In genomic region chr14:31272164-31272563, GRCm38 (mm10) we compare ENCODE assay signal across 8 mouse cellular contexts. TPM values are rescaled to one million over a fixed set of nuclear protein-coding genes. Genes with fewer than 3 reads are reported as not detected.
DNase-seq lines count a peak whose midpoint lies in the region; ATAC-seq and TF ChIP-seq lines count a peak whose summit lies in the region.

No protein-coding gene starts in this region.

- no peak for TF ChIP-seq POLR2A in bone marrow, adult 2 months (IDR thresholded peaks at IDR 0.05; ENCODE audit: borderline replicate concordance, control insufficient read depth, low read depth, low read length)

- intact Hi-C loops in left cerebral cortex, postnatal 36 days (cut with DNase I) = loop anchor here (5.0 kb wide), 2 partner anchors 65 to 200 kb away; partner anchors contain the start of gene Capn7

- no peak overlapping the region for H3K9ac ChIP-seq in hindbrain, embryonic 11.5 days (ENCODE audit: low read depth, low read length)
- H3K9ac ChIP-seq in hindbrain, embryonic 13.5 days = no peak overlapping the region
- no peak overlapping the region for H3K9ac ChIP-seq in embryonic facial prominence, embryonic 14.5 days (ENCODE audit: low read depth, low read length)
- no peak overlapping the region for H3K9ac ChIP-seq in stomach, embryonic 14.5 days (replicated peaks; ENCODE audit: low read depth, low read length)

- no peak overlapping the region for H3K27ac ChIP-seq in hindbrain, embryonic 11.5 days (ENCODE audit: low read depth, low read length)
- no peak overlapping the region for H3K27ac ChIP-seq in hindbrain, embryonic 13.5 days
- no peak overlapping the region for H3K27ac ChIP-seq in bone marrow, adult 2 months (ENCODE audit: control insufficient read depth, insufficient read depth, low read depth, low read length, poor library complexity)
- no peak overlapping the region for H3K27ac ChIP-seq in embryonic facial prominence, embryonic 14.5 days (replicated peaks; ENCODE audit: low read depth, low read length)
- no peak overlapping the region for H3K27ac ChIP-seq in stomach, embryonic 14.5 days (ENCODE audit: low read length)

- H3K36me3 ChIP-seq in hindbrain, embryonic 11.5 days (ENCODE audit: control insufficient read depth, insufficient read depth, low read length) = no peaks in the 10 kb centered on the region
- H3K36me3 ChIP-seq in hindbrain, embryonic 13.5 days = no peaks in the 10 kb centered on the region
- no peaks in the 10 kb centered on the region for H3K36me3 ChIP-seq in embryonic facial prominence, embryonic 14.5 days (ENCODE audit: control insufficient read depth, insufficient read depth, low read length)
- H3K36me3 ChIP-seq in stomach, embryonic 14.5 days (ENCODE audit: control insufficient read depth, insufficient read depth, low read length) = no peaks in the 10 kb centered on the region

- no peak for ATAC-seq in hindbrain, embryonic 11.5 days (ENCODE audit: low FRiP score)
- no peak for ATAC-seq in hindbrain, embryonic 13.5 days (ENCODE audit: low FRiP score)
- ATAC-seq in embryonic facial prominence, embryonic 14.5 days (ENCODE audit: low read depth) = no peak
- ATAC-seq in inflammation-experienced regulatory T-cells, adult 6 months = peak; percentile 77
- peak; percentile 54; the same call in 1 of the 2 replicates for ATAC-seq in stomach, embryonic 14.5 days (ENCODE audit: insufficient number of reproducible peaks, insufficient read depth, low FRiP score, low read depth)

- peaks cover 13% of the 10 kb centered on the region for H3K4me1 ChIP-seq in hindbrain, embryonic 11.5 days (replicated peaks; ENCODE audit: control insufficient read depth, insufficient read depth, low read length)
- H3K4me1 ChIP-seq in hindbrain, embryonic 13.5 days (replicated peaks) = peaks cover 29% of the 10 kb centered on the region
- H3K4me1 ChIP-seq in bone marrow, adult 2 months (ENCODE audit: control insufficient read depth, insufficient read depth, low read length) = no peaks in the 10 kb centered on the region
- peaks cover 14% of the 10 kb centered on the region for H3K4me1 ChIP-seq in embryonic facial prominence, embryonic 14.5 days (ENCODE audit: control insufficient read depth, insufficient read depth, low read length)
- peaks cover 7% of the 10 kb centered on the region; the same call in 1 of the 2 replicates for H3K4me1 ChIP-seq in stomach, embryonic 14.5 days (ENCODE audit: control insufficient read depth, insufficient read depth, low read length)

- peak; percentile 87 for DNase-seq in hindbrain, embryonic 11.5 days (ENCODE audit: low spot score)
- DNase-seq in embryonic facial prominence, embryonic 14.5 days (ENCODE audit: low spot score) = peak; percentile 80
- peak; percentile 69 to 74 for DNase-seq in left cerebral cortex, postnatal 36 days (ENCODE audit: low spot score in 2 of 2)
- peak; percentile 85 for DNase-seq in naive thymus-derived CD4-positive, alpha-beta T cell, adult 2 months (ENCODE audit: low read depth)

- TF ChIP-seq CTCF in bone marrow, adult 2 months (IDR thresholded peaks at IDR 0.05; ENCODE audit: control insufficient read depth, insufficient read depth, low read length) = peak; percentile 97

- H3K4me3 ChIP-seq in hindbrain, embryonic 11.5 days (ENCODE audit: low read depth, low read length) = no peak overlapping the region
- H3K4me3 ChIP-seq in hindbrain, embryonic 13.5 days = no peak overlapping the region
- no peak overlapping the region for H3K4me3 ChIP-seq in bone marrow, adult 2 months (replicated peaks; ENCODE audit: control insufficient read depth, low read depth, low read length)
- no peak overlapping the region for H3K4me3 ChIP-seq in embryonic facial prominence, embryonic 14.5 days (ENCODE audit: low read depth, low read length)
- no peak overlapping the region for H3K4me3 ChIP-seq in stomach, embryonic 14.5 days (ENCODE audit: low read depth, low read length)

- WGBS in hindbrain, embryonic 11.5 days = 26% methylated on average over 7 of the region's 7 CpGs
- WGBS in hindbrain, embryonic 13.5 days = 32% methylated on average over 7 of the region's 7 CpGs
- WGBS in bone marrow, adult 2 months = 25% methylated on average over 7 of the region's 7 CpGs
- WGBS in embryonic facial prominence, embryonic 14.5 days = 26% methylated on average over 7 of the region's 7 CpGs
- WGBS in stomach, embryonic 14.5 days = 20% methylated on average over 7 of the region's 7 CpGs

- no peak overlapping the region for H3K4me2 ChIP-seq in hindbrain, embryonic 11.5 days (replicated peaks; ENCODE audit: low read depth, low read length)
- no peak overlapping the region for H3K4me2 ChIP-seq in hindbrain, embryonic 13.5 days
- no peak overlapping the region for H3K4me2 ChIP-seq in embryonic facial prominence, embryonic 14.5 days (ENCODE audit: low read depth, low read length)
- no peak overlapping the region for H3K4me2 ChIP-seq in stomach, embryonic 14.5 days (replicated peaks; ENCODE audit: low read depth, low read length)

- no peaks in the 10 kb centered on the region for H3K27me3 ChIP-seq in hindbrain, embryonic 11.5 days (ENCODE audit: control insufficient read depth, insufficient read depth, low read length)
- peaks cover 5% of the 10 kb centered on the region; the same call in 1 of the 2 replicates for H3K27me3 ChIP-seq in hindbrain, embryonic 13.5 days
- no peaks in the 10 kb centered on the region for H3K27me3 ChIP-seq in embryonic facial prominence, embryonic 14.5 days (replicated peaks; ENCODE audit: control insufficient read depth, insufficient read depth, low read length)
- no peaks in the 10 kb centered on the region for H3K27me3 ChIP-seq in stomach, embryonic 14.5 days (ENCODE audit: control insufficient read depth, insufficient read depth, low read length)

- no peaks in the 10 kb centered on the region for H3K9me3 ChIP-seq in hindbrain, embryonic 11.5 days (ENCODE audit: control insufficient read depth, low read length)
- no peaks in the 10 kb centered on the region for H3K9me3 ChIP-seq in hindbrain, embryonic 13.5 days
- H3K9me3 ChIP-seq in embryonic facial prominence, embryonic 14.5 days (ENCODE audit: control insufficient read depth, low read length) = no peaks in the 10 kb centered on the region
- no peaks in the 10 kb centered on the region for H3K9me3 ChIP-seq in stomach, embryonic 14.5 days (ENCODE audit: control insufficient read depth, low read depth, low read length)

RNA-seq across cellular contexts. Expression of gene Bap1, which starts 20.9 kb away (rescaled TPM):
- polyA plus RNA-seq in hindbrain, embryonic 11.5 days (2014; fragmentation: Nextera tagmentation; extraction: Ambion mirVana) = 78.7 and 93.1 TPM in 2 replicates
- 114 and 117 TPM in 2 replicates for polyA plus RNA-seq in hindbrain, embryonic 13.5 days (2015; fragmentation: Nextera tagmentation; extraction: Ambion mirVana)
- 15.9 and 26.9 TPM in 2 replicates for polyA plus RNA-seq in bone marrow, adult 2 months (2011; ENCODE audit: insufficient read depth, insufficient read length, low replicate concordance, missing spikeins)
- 60.7 and 69.6 TPM in 2 replicates for polyA plus RNA-seq in embryonic facial prominence, embryonic 14.5 days (2014; fragmentation: Nextera tagmentation; extraction: Ambion mirVana)
- 10 to 100 TPM; 23.6 to 28.7 (median 28.3) TPM for polyA plus RNA-seq in inflammation-experienced regulatory T-cells, adult 6 months (2017; shearing (Covaris generic))
- total RNA-seq in left cerebral cortex, postnatal 36 days (2021) = 100 to 1,000 TPM; 144 to 148 TPM
- polyA plus RNA-seq in stomach, embryonic 14.5 days (2014; fragmentation: Nextera tagmentation; extraction: Ambion mirVana) = 73.1 and 73.7 TPM in 2 replicates

RNA-seq across cellular contexts. Expression of gene Phf7, which starts 21.0 kb away (rescaled TPM):
- polyA plus RNA-seq in hindbrain, embryonic 11.5 days (2014; fragmentation: Nextera tagmentation; extraction: Ambion mirVana) = 13.9 and 14.0 TPM in 2 replicates
- 11.9 and 13.6 TPM in 2 replicates for polyA plus RNA-seq in hindbrain, embryonic 13.5 days (2015; fragmentation: Nextera tagmentation; extraction: Ambion mirVana)
- polyA plus RNA-seq in bone marrow, adult 2 months (2011; ENCODE audit: insufficient read depth, insufficient read length, low replicate concordance, missing spikeins) = 4.5 and 9.9 TPM in 2 replicates
- 10.0 and 12.8 TPM in 2 replicates for polyA plus RNA-seq in embryonic facial prominence, embryonic 14.5 days (2014; fragmentation: Nextera tagmentation; extraction: Ambion mirVana)
- 10 to 100 TPM; 11.8 to 13.2 (median 13.1) TPM for polyA plus RNA-seq in inflammation-experienced regulatory T-cells, adult 6 months (2017; shearing (Covaris generic))
- 1 to 10 TPM; 4.4 to 4.6 TPM for total RNA-seq in left cerebral cortex, postnatal 36 days (2021)
- polyA plus RNA-seq in stomach, embryonic 14.5 days (2014; fragmentation: Nextera tagmentation; extraction: Ambion mirVana) = 11.3 and 13.5 TPM in 2 replicates

RNA-seq across cellular contexts. Expression of gene Dnah1, which starts 51.5 kb away (rescaled TPM):
- polyA plus RNA-seq in hindbrain, embryonic 11.5 days (2014; fragmentation: Nextera tagmentation; extraction: Ambion mirVana) = 5.9 and 6.1 TPM in 2 replicates
- 4.1 and 4.6 TPM in 2 replicates for polyA plus RNA-seq in hindbrain, embryonic 13.5 days (2015; fragmentation: Nextera tagmentation; extraction: Ambion mirVana)
- polyA plus RNA-seq in bone marrow, adult 2 months (2011; ENCODE audit: insufficient read depth, insufficient read length, low replicate concordance, missing spikeins) = 0.13 and 0.27 TPM in 2 replicates
- 5.9 and 7.6 TPM in 2 replicates for polyA plus RNA-seq in embryonic facial prominence, embryonic 14.5 days (2014; fragmentation: Nextera tagmentation; extraction: Ambion mirVana)
- polyA plus RNA-seq in inflammation-experienced regulatory T-cells, adult 6 months (2017; shearing (Covaris generic)) = not detected
- total RNA-seq in left cerebral cortex, postnatal 36 days (2021) = 1 to 10 TPM; 4.7 to 4.9 TPM
- 7.0 and 10.2 TPM in 2 replicates for polyA plus RNA-seq in stomach, embryonic 14.5 days (2014; fragmentation: Nextera tagmentation; extraction: Ambion mirVana)

RNA-seq across cellular contexts. Expression of gene Sema3g, which starts 54.5 kb away (rescaled TPM):
- 0.42 and 0.51 TPM in 2 replicates for polyA plus RNA-seq in hindbrain, embryonic 11.5 days (2014; fragmentation: Nextera tagmentation; extraction: Ambion mirVana)
- polyA plus RNA-seq in hindbrain, embryonic 13.5 days (2015; fragmentation: Nextera tagmentation; extraction: Ambion mirVana) = 0.84 and 0.90 TPM in 2 replicates
- 1.1 and 2.7 TPM in 2 replicates for polyA plus RNA-seq in bone marrow, adult 2 months (2011; ENCODE audit: insufficient read depth, insufficient read length, low replicate concordance, missing spikeins)
- 0.51 and 0.54 TPM in 2 replicates for polyA plus RNA-seq in embryonic facial prominence, embryonic 14.5 days (2014; fragmentation: Nextera tagmentation; extraction: Ambion mirVana)
- polyA plus RNA-seq in inflammation-experienced regulatory T-cells, adult 6 months (2017; shearing (Covaris generic)) = not detected
- total RNA-seq in left cerebral cortex, postnatal 36 days (2021) = 1 to 10 TPM; 4.4 to 5.8 TPM
- polyA plus RNA-seq in stomach, embryonic 14.5 days (2014; fragmentation: Nextera tagmentation; extraction: Ambion mirVana) = 0.34 and 0.43 TPM in 2 replicates

RNA-seq across cellular contexts. Expression of gene Nisch, which starts 55.4 kb away (rescaled TPM):
- polyA plus RNA-seq in hindbrain, embryonic 11.5 days (2014; fragmentation: Nextera tagmentation; extraction: Ambion mirVana) = 251 and 305 TPM in 2 replicates
- 315 and 334 TPM in 2 replicates for polyA plus RNA-seq in hindbrain, embryonic 13.5 days (2015; fragmentation: Nextera tagmentation; extraction: Ambion mirVana)
- 102 and 233 TPM in 2 replicates for polyA plus RNA-seq in bone marrow, adult 2 months (2011; ENCODE audit: insufficient read depth, insufficient read length, low replicate concordance, missing spikeins)
- polyA plus RNA-seq in embryonic facial prominence, embryonic 14.5 days (2014; fragmentation: Nextera tagmentation; extraction: Ambion mirVana) = 296 and 339 TPM in 2 replicates
- polyA plus RNA-seq in inflammation-experienced regulatory T-cells, adult 6 months (2017; shearing (Covaris generic)) = 100 to 1,000 TPM in 2 of 3 experiments, 10 to 100 TPM in 1; 77.1 to 218 (median 164) TPM
- total RNA-seq in left cerebral cortex, postnatal 36 days (2021) = 100 to 1,000 TPM; 373 to 412 TPM
- 347 and 368 TPM in 2 replicates for polyA plus RNA-seq in stomach, embryonic 14.5 days (2014; fragmentation: Nextera tagmentation; extraction: Ambion mirVana)

Comparison
In these comparisons a context has a peak if more than half of its experiments do, and no peak if none do; other contexts are left out.
1. ATAC-seq: peak in inflammation-experienced regulatory T-cells, adult 6 months (single experiment) and stomach, embryonic 14.5 days (single experiment); none in hindbrain, embryonic 11.5 days (single experiment), hindbrain, embryonic 13.5 days (single experiment) and embryonic facial prominence, embryonic 14.5 days (single experiment).
2. Peak in every context shown above with its lines, with median percentiles within 50 percentile points of each other: DNase-seq.